Mouse (Mus musculus) bone marrow macrophage, adult 2 months (primary cell): ENCODE data around the gene Stkld1.

Experiments used
- CTCF ChIP-seq: IDR thresholded peaks from 2 replicates; pipeline ENCODE4 v1.5.1; 2012; ENCODE audit warnings: low read depth, mild to moderate bottlenecking, low read length, moderate library complexity
- POLR2A ChIP-seq: IDR thresholded peaks from 2 replicates; pipeline ENCODE4 v1.6.1; 2012; ENCODE audit warnings: mild to moderate bottlenecking, low read depth, low read length, borderline replicate concordance

- TF ChIP-seq POLR2A (no peak), CTCF (no peak)
These were observed 46.5 kb downstream of the Stkld1 start for GRCm38 (mm10) chr2:26980361-26980760.
